Mouse (Mus musculus) neural tube, embryonic 13.5 days (tissue): ENCODE measurements around the gene Zfp1. TPM values are rescaled to one million over a fixed set of nuclear protein-coding genes. Genes with fewer than 3 reads are reported as not detected.
"Not testable (repeated sequence)": the region's sequence is repeated elsewhere in the genome, so short reads cannot be mapped to it uniquely, and the experiment has no call there.

ENCODE experiments used
- ATAC-seq: fragments of 200-750 bp; cut with Nextera tagmentation; 2 replicates; pipeline ENCODE4 v1.8.0; 2017; ENCODE audit warnings: low read depth, mild to moderate bottlenecking, moderate TSS enrichment, moderate library complexity
- H3K27ac ChIP-seq: fragments of 300-500 bp; sonication (generic); replicated peaks from 2 replicates; pipeline ENCODE4 v1.5.1; 2015; ENCODE audit warnings: moderate library complexity, mild to moderate bottlenecking, inconsistent platforms
- H3K27me3 ChIP-seq: fragments of 300-500 bp; sonication (generic); 2 replicates; pipeline ENCODE4 v1.6.1; 2015; ENCODE audit warnings: mild to moderate bottlenecking, inconsistent platforms
- H3K36me3 ChIP-seq: fragments of 300-500 bp; sonication (generic); 2 replicates; pipeline ENCODE4 v1.6.1; 2015; ENCODE audit warnings: mild to moderate bottlenecking, inconsistent platforms
- H3K4me1 ChIP-seq: fragments of 300-500 bp; sonication (generic); replicated peaks from 2 replicates; pipeline ENCODE4 v1.6.1; 2015; ENCODE audit warnings: inconsistent platforms
- H3K4me2 ChIP-seq: fragments of 300-500 bp; sonication (generic); 2 replicates; pipeline ENCODE4 v1.6.1; 2015; ENCODE audit warnings: inconsistent platforms, mild to moderate bottlenecking, moderate library complexity
- H3K4me3 ChIP-seq: fragments of 300-500 bp; sonication (generic); 2 replicates; pipeline ENCODE4 v1.5.1; 2015; ENCODE audit warnings: mild to moderate bottlenecking, inconsistent platforms
- H3K9ac ChIP-seq: fragments of 300-500 bp; sonication (generic); 2 replicates; pipeline ENCODE4 v1.6.1; 2015; ENCODE audit warnings: moderate library complexity, mild to moderate bottlenecking, inconsistent platforms
- H3K9me3 ChIP-seq: fragments of 300-500 bp; sonication (generic); 2 replicates; pipeline ENCODE4 v1.6.1; 2016; ENCODE audit warnings: inconsistent platforms
- WGBS: fragments of 180-500 bp; shearing (Covaris S2); methylation state at CpG from one replicate; pipeline ENCODE4 v1.1.7; 2015; 5-methylcytosine and 5-hydroxymethylcytosine counted together
- polyA plus RNA-seq: library from polyadenylated mRNA; unstranded; fragments of >200 nt; fragmentation: Nextera tagmentation; extraction: Ambion mirVana; gene quantifications from 2 replicates; pipeline ENCODE4 v1.2.1, GENCODE M21; 2015

Gene Zfp1
- polyA plus RNA-seq, 1 experiment from 2014 or later = 22.0 TPM

DNA sequence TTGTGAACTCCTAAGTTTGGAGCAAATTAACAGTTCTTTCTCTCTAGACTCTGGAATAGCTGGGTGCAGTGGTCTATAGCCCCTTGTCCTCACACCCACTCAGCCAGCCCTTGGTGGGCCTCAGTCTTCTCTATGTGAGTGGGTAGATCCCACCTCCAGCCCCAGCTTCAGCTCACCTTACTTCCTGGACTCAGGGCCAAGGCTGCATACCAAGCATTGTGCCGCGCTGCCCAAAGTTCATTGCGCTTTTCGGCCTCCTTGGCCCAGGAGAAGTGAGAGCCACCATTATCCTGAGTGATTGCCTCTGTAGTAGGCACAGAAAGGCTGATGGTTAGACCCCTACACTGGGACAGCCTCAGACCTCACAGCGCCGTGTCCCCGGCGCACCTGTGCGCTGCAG lies 15.3 kb upstream of the Zfp1 start:
- no peaks in the 10 kb centered on the region for H3K27me3 ChIP-seq
- 95% methylated on average over 9 of the region's 9 CpGs for WGBS
- H3K9me3 ChIP-seq = no peaks in the 10 kb centered on the region
- H3K4me2 ChIP-seq = no peak overlapping the region
- no peak overlapping the region for H3K4me3 ChIP-seq
- no peak overlapping the region for H3K27ac ChIP-seq
- ATAC-seq = no peak
- H3K4me1 ChIP-seq = peaks cover 7% of the 10 kb centered on the region; the same call in 1 of the 2 replicates
- H3K36me3 ChIP-seq = peaks cover 13% of the 10 kb centered on the region
- H3K9ac ChIP-seq = no peak overlapping the region

DNA sequence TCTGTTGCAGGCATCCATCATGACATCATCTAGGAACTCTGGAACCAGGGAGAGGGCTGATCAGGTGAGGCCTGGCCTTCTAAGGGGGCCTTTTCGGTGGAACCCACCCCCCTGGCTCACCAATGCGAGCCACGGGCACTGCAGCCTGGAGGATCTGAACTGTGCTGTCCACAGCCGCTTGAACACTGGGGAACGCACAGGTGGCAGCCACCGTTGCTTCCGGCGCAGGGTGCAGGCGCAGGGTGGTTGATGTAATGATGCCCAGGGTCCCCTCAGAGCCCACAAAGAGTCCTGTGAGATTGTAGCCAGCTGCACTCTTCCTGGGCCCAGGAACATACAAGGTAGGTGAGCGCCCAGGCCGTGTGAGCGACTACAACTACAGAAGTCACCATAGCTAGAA lies 14.8 kb upstream of the Zfp1 start:
- H3K36me3 ChIP-seq = peaks cover 8% of the 10 kb centered on the region; the same call in 1 of the 2 replicates
- H3K4me3 ChIP-seq = no peak overlapping the region
- no peak for ATAC-seq
- H3K9ac ChIP-seq = no peak overlapping the region
- no peaks in the 10 kb centered on the region for H3K27me3 ChIP-seq
- H3K4me1 ChIP-seq = peaks cover 7% of the 10 kb centered on the region; the same call in 1 of the 2 replicates
- no peak overlapping the region for H3K27ac ChIP-seq
- WGBS = 94% methylated on average over 12 of the region's 12 CpGs
- no peak overlapping the region for H3K4me2 ChIP-seq
- no peaks in the 10 kb centered on the region for H3K9me3 ChIP-seq

DNA sequence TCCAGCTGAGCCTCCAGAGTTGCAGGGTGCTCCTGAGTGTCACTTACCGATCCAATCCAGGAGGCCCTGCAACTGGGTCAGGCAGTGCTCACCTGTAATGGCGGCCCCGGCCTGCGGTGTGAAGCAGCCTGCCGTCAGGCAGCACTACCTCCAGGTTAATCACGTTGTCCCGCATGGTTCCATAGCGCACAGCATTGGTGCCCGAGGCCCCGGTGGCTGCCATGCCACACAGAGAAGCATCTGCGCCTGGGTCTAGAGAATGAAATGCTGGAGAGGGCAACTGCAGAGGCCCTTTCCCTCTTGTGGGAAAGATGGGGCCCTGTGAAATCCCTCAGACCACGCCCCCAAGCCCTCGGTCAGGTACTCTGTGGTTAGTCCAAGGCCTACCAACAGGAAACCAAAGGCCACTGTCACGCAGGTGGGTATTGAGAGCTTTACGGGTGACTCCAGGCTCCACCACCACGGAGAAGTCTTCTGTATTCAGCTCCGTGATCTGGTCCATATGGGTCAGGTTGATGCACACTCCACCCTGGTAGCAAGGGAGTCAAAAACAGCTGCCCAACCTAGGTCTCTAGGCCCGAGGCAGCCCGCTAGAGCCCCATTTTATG lies 14.2 kb upstream of the Zfp1 start:
- peaks cover 7% of the 10 kb centered on the region; the same call in 1 of the 2 replicates for H3K4me1 ChIP-seq
- no peak overlapping the region for H3K4me2 ChIP-seq
- H3K9me3 ChIP-seq = no peaks in the 10 kb centered on the region
- H3K36me3 ChIP-seq = peaks cover 4% of the 10 kb centered on the region; the same call in 1 of the 2 replicates
- no peak overlapping the region for H3K27ac ChIP-seq
- 90% methylated on average over 19 of the region's 19 CpGs for WGBS
- H3K27me3 ChIP-seq = no peaks in the 10 kb centered on the region
- H3K4me3 ChIP-seq = no peak overlapping the region
- no peak overlapping the region for H3K9ac ChIP-seq
- ATAC-seq = no peak

DNA sequence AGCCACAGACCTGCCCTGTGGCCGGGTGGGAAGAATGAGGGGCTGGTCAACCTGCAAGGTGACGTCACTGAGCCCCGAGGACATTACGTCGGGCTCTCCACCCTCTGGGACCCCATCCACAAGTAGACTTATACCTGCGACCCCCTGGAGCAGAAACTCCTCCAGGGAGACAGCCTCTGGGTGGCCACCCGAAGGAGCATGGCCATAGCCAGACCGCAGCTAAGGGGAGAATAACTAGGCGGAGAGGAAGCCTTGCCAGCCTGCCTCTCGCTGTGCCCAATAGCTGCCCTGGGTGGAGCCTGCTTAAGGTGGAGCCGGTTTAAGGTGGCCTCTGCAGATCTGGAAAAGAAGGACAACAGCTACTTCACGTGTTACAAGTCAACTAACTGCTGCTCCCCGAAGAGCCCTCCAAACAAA lies 13.1 kb upstream of the Zfp1 start, which contains the start of gene Ldhd:
Ldhd (minus strand) TSS at position 270 of the 417 bp plus-strand sequence.
- Histone ChIP-seq H3K4me3 (peak within 1 kb of the TSS; percentile 30), H3K4me1 (peaks cover 7% of the 10 kb centered on the region; the same call in 1 of the 2 replicates), H3K27me3 (no peaks in the 10 kb centered on the region), H3K36me3 (no peaks in the 10 kb centered on the region), H3K27ac (no peak within 1 kb of the TSS), H3K4me2 (peak within 1 kb of the TSS; percentile 50), H3K9me3 (no peaks in the 10 kb centered on the region), H3K9ac (peak within 1 kb of the TSS; percentile 60)
- 26% methylated on average over 13 of the region's 13 CpGs for WGBS
- ATAC-seq = no peak

DNA sequence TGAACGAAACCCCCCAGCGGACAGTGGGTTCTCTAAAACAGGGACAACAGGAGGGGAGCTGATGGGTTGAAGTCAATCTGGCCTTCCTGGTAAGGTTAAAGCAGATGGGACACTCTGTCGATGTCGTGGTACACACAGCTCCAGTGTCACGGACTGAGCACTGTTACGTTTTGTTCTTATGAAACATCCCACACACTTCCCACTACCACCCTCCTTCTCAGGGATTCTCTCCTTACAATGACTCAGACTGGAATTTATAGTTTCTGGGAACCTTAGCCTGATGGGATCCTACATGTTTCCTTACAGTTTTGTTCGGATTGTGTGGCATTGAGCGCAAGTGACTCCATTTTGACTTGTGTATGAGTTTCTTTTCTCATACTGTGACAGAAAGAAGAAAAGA lies 11.6 kb upstream of the Zfp1 start:
- Histone ChIP-seq H3K9me3 (no peaks in the 10 kb centered on the region), H3K9ac (no peak overlapping the region), H3K36me3 (no peaks in the 10 kb centered on the region), H3K4me2 (no peak overlapping the region), H3K4me1 (peaks cover 7% of the 10 kb centered on the region; the same call in 1 of the 2 replicates), H3K27me3 (no peaks in the 10 kb centered on the region), H3K4me3 (no peak overlapping the region), H3K27ac (no peak overlapping the region)
- 93% methylated on average over 8 of the region's 8 CpGs for WGBS
- no peak for ATAC-seq

DNA sequence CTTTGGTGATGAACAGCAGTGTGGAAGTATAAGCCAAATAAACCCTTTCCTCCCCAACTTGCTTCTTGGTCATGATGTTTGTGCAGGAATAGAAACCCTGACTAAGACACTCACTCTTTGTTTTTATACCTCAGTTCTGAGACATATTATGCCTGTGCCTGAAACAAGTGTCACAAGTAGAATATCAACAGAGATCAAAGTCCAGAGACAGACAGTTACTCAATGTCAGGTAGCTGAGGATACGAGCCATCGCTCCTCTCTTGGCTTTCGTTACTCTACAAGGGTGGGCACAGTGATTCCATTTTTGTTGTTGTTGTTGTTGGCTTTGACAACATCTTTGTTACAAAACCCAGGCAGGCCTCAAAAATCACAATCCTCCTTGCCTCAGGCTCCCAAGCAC lies 10.2 kb upstream of the Zfp1 start:
- H3K9ac ChIP-seq = no peak overlapping the region
- ATAC-seq = no peak
- H3K27ac ChIP-seq = no peak overlapping the region
- no peak overlapping the region for H3K4me3 ChIP-seq
- no peaks in the 10 kb centered on the region for H3K36me3 ChIP-seq
- WGBS = 94% methylated on average over 3 of the region's 3 CpGs
- no peak overlapping the region for H3K4me2 ChIP-seq
- no peaks in the 10 kb centered on the region for H3K9me3 ChIP-seq
- H3K4me1 ChIP-seq = peaks cover 7% of the 10 kb centered on the region; the same call in 1 of the 2 replicates
- no peaks in the 10 kb centered on the region for H3K27me3 ChIP-seq

DNA sequence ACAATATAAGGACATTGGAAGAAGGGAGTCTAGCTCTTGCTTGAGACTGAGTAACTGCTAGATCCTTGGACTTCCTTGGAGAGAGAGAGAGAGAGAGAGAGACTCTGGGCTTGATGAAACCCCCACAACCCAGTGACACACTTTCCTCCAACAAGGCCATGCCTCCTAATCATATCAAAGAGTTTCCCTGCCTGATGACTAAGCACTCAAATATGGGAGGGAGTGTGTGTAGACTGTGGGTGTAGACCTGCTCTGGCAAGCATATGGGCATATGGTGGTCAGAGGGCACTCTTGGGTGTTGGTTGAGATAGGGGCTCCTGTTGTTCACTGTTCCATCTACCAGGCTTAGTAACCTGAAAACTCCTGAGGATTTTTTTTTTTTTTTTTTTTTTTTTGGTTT lies 5.1 kb upstream of the Zfp1 start:
- no peak for ATAC-seq
- H3K4me2 ChIP-seq = no peak overlapping the region
- H3K36me3 ChIP-seq = no peaks in the 10 kb centered on the region
- H3K9me3 ChIP-seq = no peaks in the 10 kb centered on the region
- no peaks in the 10 kb centered on the region for H3K27me3 ChIP-seq
- peaks cover 8% of the 10 kb centered on the region for H3K4me1 ChIP-seq
- H3K4me3 ChIP-seq = no peak overlapping the region
- H3K27ac ChIP-seq = no peak overlapping the region
- no peak overlapping the region for H3K9ac ChIP-seq

DNA sequence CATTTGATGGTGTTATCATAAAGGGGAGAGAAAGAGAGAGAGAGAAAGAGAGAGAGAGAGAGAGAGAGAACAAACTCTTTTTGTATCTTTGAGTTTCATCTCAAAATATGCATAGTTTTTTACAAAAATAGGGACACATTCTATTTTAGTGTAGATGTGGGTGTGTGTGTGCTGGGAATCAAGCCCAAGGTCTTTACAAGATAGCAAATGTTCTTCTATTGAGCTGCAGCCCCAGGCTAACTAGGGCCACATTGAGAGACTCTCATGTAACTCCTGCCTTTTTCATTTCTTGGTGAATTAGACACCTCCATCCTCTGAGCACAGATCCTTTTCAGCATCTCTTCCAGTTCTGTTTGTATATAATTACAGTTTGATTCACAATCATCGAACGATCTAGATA lies 2.1 kb upstream of the Zfp1 start:
- no peak for ATAC-seq
- H3K27ac ChIP-seq = no peak overlapping the region
- 98% methylated on average over 2 of the region's 2 CpGs for WGBS

DNA sequence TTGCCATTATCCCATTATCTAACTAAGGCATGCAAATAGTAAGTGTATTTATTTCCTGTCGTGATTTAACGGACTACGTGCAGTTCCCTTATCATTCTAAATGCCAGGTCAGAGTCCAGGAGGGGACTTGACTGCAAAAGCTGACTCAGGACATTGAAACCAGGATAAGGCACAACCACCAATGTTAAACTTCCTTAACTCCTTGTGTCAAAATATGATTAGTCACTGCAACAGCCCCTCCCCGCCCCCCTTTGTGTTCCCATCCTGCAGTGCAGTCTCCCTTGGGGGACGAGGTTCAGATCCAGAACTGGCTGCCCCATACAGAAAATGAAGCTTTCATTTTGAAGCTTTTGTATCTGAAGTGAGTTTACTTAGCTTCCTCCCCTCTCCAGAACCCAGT lies 705 bp upstream of the Zfp1 start:
- no peak for ATAC-seq
- H3K36me3 ChIP-seq = no peaks in the 10 kb centered on the region
- H3K4me2 ChIP-seq = peak overlapping the region; percentile 62
- WGBS = 66% methylated on average over 5 of the region's 5 CpGs
- no peaks in the 10 kb centered on the region for H3K27me3 ChIP-seq
- peak overlapping the region; percentile 94; the same call in 1 of the 2 replicates for H3K27ac ChIP-seq
- H3K4me1 ChIP-seq = peaks cover 23% of the 10 kb centered on the region
- peak overlapping the region; percentile 91 for H3K9ac ChIP-seq
- H3K9me3 ChIP-seq = no peaks in the 10 kb centered on the region
- H3K4me3 ChIP-seq = peak overlapping the region; percentile 86

More for the DNA sequence above, 2.1 kb upstream of the Zfp1 start:
- H3K9ac ChIP-seq = no peak overlapping the region
- no peaks in the 10 kb centered on the region for H3K27me3 ChIP-seq
- H3K4me3 ChIP-seq = no peak overlapping the region
- H3K36me3 ChIP-seq = no peaks in the 10 kb centered on the region
- H3K4me2 ChIP-seq = no peak overlapping the region
- H3K4me1 ChIP-seq = peaks cover 15% of the 10 kb centered on the region
- H3K9me3 ChIP-seq = no peaks in the 10 kb centered on the region

DNA sequence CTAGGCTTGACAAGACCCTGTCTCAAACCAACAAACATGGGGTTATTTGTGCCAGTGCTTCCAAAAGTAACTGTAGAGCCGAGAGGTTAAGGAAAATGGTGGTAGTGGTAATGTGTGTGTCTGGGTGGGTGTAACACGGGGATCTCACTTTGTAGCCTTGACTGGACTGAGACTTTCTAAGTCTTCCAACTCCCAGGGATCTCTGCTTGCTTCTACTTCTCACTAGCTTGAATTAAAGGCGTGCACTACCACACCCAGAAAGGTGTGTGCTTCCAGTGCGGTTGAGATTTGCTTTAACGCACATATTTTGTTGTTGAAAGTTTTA lies 300 bp upstream of the Zfp1 start:
- no peaks in the 10 kb centered on the region for H3K9me3 ChIP-seq
- peak overlapping the region; percentile 94 for H3K27ac ChIP-seq
- no peaks in the 10 kb centered on the region for H3K27me3 ChIP-seq
- ATAC-seq = peak; percentile 49
- peak overlapping the region; percentile 86 for H3K4me3 ChIP-seq
- H3K9ac ChIP-seq = peak overlapping the region; percentile 91
- peak overlapping the region; percentile 62 for H3K4me2 ChIP-seq
- H3K4me1 ChIP-seq = peaks cover 23% of the 10 kb centered on the region
- WGBS = 13% methylated on average over 5 of the region's 5 CpGs
- no peaks in the 10 kb centered on the region for H3K36me3 ChIP-seq

DNA sequence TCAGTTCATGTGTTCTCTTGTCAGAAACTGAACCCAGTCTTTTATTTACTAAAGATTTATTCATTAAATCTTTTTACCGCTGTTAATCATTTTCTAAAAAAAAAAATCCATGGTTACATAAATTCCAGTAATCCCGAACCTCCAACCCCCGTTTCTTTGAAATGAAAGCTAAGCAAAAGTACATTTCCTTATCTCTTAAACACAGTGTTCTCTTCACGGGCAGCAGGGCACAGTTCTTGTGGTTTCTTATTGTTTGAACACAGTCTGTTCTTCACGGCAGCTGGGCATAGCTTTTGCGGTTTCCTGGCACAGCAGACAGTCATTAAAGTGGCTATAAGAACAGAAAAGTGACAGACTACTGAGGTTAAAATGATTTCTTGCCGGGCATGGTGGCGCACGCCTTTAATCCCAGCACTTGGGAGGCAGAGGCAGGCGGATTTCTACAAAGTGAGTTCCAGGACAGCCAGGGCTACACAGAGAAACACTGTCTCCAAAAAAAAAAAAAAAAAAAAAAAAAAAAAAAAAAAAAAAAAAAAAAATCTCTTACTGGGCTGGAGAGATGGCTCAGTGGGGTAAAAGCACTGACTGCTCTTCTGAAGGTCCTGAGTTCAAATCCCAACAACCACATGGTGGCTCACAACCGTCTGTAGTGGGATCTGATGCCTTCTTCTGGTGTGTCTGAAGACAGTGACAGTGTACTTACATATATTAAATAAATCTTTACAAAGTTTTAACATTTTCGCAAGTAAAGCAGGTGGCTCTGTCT lies 1.3 kb downstream of the Zfp1 start:
- ATAC-seq, H3K27me3 ChIP-seq, H3K9me3 ChIP-seq, H3K36me3 ChIP-seq: not testable (repeated sequence)
- Histone ChIP-seq H3K4me1 (peaks cover 32% of the 10 kb centered on the region), H3K4me2 (peak overlapping the region; percentile 62), H3K4me3 (peak overlapping the region; percentile 86), H3K9ac (peak overlapping the region; percentile 91; the same call in 1 of the 2 replicates), H3K27ac (peak overlapping the region; percentile 54; the same call in 1 of the 2 replicates)
- WGBS = 62% methylated on average over 12 of the region's 12 CpGs

DNA sequence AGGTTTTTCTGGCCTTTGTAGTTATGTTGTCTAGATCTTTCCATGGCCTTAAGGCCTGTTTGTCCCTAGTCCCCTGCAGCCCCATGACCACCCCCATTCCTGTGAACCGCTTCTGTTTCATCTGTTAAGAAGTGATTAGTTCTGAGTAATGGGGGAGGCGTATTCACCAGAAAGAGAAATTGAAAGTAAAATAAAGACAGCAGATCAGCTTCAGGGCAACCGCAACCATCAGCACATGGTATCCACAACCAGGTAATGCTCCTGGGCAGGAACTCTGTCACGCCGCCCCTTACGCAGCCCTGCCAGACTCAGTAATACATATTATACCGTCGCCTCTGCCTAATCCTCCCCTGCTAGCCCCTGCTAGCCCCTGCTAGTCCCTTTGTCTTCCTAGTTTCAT lies 2.5 kb downstream of the Zfp1 start:
- 99% methylated on average over 8 of the region's 8 CpGs for WGBS
- Histone ChIP-seq H3K27ac (no peak overlapping the region), H3K9ac (no peak overlapping the region)

More for the DNA sequence above, 2.5 kb downstream of the Zfp1 start:
- Histone ChIP-seq H3K4me3 (no peak overlapping the region), H3K4me1 (peaks cover 32% of the 10 kb centered on the region), H3K9me3 (no peaks in the 10 kb centered on the region), H3K4me2 (no peak overlapping the region), H3K36me3 (no peaks in the 10 kb centered on the region), H3K27me3 (no peaks in the 10 kb centered on the region)
- no peak for ATAC-seq
